Mouse (Mus musculus): Measurements from ENCODE around the gene Mettl23. TPM values are rescaled to one million over a fixed set of nuclear protein-coding genes. Genes with fewer than 3 reads are reported as not detected.
A peak's percentile ranks its signal among the peaks of the same experiment; 100 is the strongest.

Gene Mettl23
- polyA plus RNA-seq, 1 experiment from 2014 or later: 58.9 TPM

DNA sequence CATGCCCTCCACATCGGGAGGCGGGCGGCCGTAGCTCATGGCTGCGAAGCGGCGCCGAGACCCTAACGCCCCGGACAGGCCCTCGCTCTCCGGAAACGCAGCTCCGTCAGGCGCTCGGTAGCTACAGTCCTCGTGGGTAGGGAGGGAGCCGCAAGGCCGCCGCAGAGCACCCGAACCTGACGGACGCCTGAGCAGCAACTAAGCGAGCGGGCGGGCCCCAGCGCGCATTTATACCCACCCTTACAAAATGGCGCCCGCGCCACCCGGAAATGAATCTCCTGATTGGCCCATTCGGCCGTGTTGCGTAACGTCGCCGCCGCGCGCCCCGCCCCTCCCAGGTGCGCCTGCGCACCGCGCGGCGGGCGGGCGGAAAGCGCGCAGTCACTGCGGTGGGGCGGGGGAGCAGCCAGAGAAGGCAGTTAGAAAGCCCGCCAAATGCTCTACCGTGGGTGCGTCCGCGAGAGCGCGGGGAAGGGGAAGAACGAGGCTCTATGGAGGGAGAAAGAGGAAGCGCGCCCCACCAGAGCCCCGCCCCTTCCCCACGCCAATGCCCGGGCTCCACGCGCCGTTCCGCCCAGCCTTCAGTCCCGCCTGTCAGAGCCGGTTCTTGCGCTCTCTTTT, 9.9 kb downstream of the Mettl23 start, which contains the start of gene Srsf2:
Gene Srsf2, minus strand, starts transcription at position 204 of the 621 bp plus-strand sequence.
- Histone ChIP-seq H3K4me3 (peak within 1 kb of the TSS; percentile 98), H3K27ac (peak within 1 kb of the TSS; percentile 99), H3K36me3 (peaks cover 40% of the 10 kb centered on the region), H3K9me3 (no peaks in the 10 kb centered on the region), H3K27me3 (ENCODE audit: insufficient read depth, poor library complexity, severe bottlenecking) (no peaks in the 10 kb centered on the region), H3K4me1 (peaks cover 19% of the 10 kb centered on the region)
- DNase-seq (ENCODE audit: low spot score): peak; percentile 98
- under 1% methylated on average over 71 of the region's 74 CpGs for WGBS

GRCm38 (mm10) chr11:116853512-116853928, 10.4 kb downstream of the Mettl23 start:
- H3K4me3 ChIP-seq: peak overlapping the region; percentile 98
- H3K4me1 ChIP-seq: peaks cover 19% of the 10 kb centered on the region
- H3K27ac ChIP-seq: peak overlapping the region; percentile 99
- H3K36me3 ChIP-seq: peaks cover 40% of the 10 kb centered on the region
- H3K27me3 ChIP-seq (ENCODE audit: insufficient read depth, poor library complexity, severe bottlenecking): no peaks in the 10 kb centered on the region
- peak; percentile 98 for DNase-seq (ENCODE audit: low spot score)
- H3K9me3 ChIP-seq: no peaks in the 10 kb centered on the region
- WGBS: under 1% methylated on average over 36 of the region's 36 CpGs

GRCm38 (mm10) chr11:116854279-116854678, 11.2 kb downstream of the Mettl23 start:
- 33% methylated on average over 10 of the region's 10 CpGs for WGBS
- Histone ChIP-seq H3K27ac (peak overlapping the region; percentile 99; the same call in 1 of the 2 replicates), H3K4me1 (peaks cover 19% of the 10 kb centered on the region), H3K4me3 (peak overlapping the region; percentile 98), H3K9me3 (no peaks in the 10 kb centered on the region), H3K36me3 (peaks cover 39% of the 10 kb centered on the region), H3K27me3 (ENCODE audit: insufficient read depth, poor library complexity, severe bottlenecking) (no peaks in the 10 kb centered on the region)
- no peak for DNase-seq (ENCODE audit: low spot score)

- 0 out of 2 replicates have a peak overlapping the region, but pooled peaks have one; percentile 52 for H3K27ac ChIP-seq
- 32% methylated on average over 12 of the region's 12 CpGs for WGBS
- no peak overlapping the region for H3K4me3 ChIP-seq
- DNase-seq (ENCODE audit: low spot score): no peak
- H3K9me3 ChIP-seq: no peaks in the 10 kb centered on the region
- no peaks in the 10 kb centered on the region for H3K27me3 ChIP-seq (ENCODE audit: insufficient read depth, poor library complexity, severe bottlenecking)
- H3K4me1 ChIP-seq: peaks cover 19% of the 10 kb centered on the region
- peaks cover 41% of the 10 kb centered on the region for H3K36me3 ChIP-seq
These were observed 14.2 kb downstream of the Mettl23 start for GRCm38 (mm10) chr11:116857183-116857850.

- H3K4me1 ChIP-seq: peaks cover 39% of the 10 kb centered on the region
- H3K36me3 ChIP-seq: peaks cover 77% of the 10 kb centered on the region
- DNase-seq (ENCODE audit: low spot score): peak; percentile 78
- 28% methylated on average over 10 of the region's 10 CpGs for WGBS
- no peaks in the 10 kb centered on the region for H3K9me3 ChIP-seq
- H3K4me3 ChIP-seq: no peak overlapping the region
- peak overlapping the region; percentile 79 for H3K27ac ChIP-seq
- H3K27me3 ChIP-seq (ENCODE audit: insufficient read depth, poor library complexity, severe bottlenecking): no peaks in the 10 kb centered on the region
These were observed 21.4 kb downstream of the Mettl23 start for GRCm38 (mm10) chr11:116864444-116864843.

DNA sequence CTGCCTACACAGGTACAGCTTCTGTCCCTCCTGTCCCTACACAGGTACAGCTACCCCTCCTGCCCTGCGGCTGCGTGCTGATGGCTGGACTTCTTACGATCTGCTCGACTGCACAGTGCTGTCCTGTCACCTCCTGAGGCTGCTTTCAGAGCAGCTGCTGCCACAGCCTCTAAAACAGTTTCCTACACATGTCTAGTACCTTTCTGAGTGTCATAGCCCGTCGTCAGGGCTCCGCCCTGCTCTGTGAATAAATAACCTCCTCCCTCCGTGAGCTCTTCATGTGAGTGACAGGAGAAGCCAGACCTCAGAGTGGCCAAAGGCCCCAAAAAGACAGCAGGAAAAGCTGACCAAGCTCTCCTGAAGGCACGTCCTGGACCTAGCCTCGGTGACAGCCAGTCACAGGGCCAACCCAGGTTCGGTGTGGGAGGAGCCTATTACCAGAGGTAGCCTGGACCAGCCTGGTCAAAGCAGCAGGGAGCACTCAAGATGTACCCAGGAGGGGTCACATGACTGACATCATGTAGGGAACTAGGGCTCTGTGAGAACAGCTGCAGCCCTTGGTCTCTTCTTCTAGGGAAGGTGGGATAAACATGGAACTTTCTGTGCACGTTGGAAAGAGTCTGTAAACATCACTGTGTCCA, 23.0 kb downstream of the Mettl23 start:
- H3K4me3 ChIP-seq: no peak overlapping the region
- DNase-seq (ENCODE audit: low spot score): no peak
- no peaks in the 10 kb centered on the region for H3K27me3 ChIP-seq (ENCODE audit: insufficient read depth, poor library complexity, severe bottlenecking)
- peaks cover 41% of the 10 kb centered on the region for H3K4me1 ChIP-seq
- no peaks in the 10 kb centered on the region for H3K9me3 ChIP-seq
- no peak overlapping the region for H3K27ac ChIP-seq
- peaks cover 68% of the 10 kb centered on the region for H3K36me3 ChIP-seq
- WGBS: 75% methylated on average over 12 of the region's 12 CpGs

DNA sequence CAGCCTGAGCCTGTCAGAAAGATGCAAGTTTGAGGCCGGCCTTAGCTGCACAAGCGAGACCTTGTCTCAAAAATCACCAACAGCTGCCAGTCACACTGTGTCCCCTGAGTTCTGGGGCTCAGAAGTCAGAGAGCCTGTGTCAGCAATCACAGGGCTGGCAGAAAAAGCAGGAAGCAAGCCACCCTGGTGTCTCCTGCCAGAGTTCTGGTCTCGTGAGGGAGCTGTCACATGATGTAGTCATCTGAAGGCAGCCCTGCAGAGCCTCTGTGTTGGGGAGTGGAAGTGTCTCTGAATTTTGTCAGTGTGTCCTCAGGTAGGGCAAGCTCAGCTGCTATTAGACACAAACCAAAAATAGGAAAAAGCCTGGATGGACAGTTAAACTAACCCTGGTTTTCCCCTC, 25.1 kb downstream of the Mettl23 start:
- peak overlapping the region; percentile 42; the same call in 1 of the 2 replicates for H3K27ac ChIP-seq
- DNase-seq (ENCODE audit: low spot score): no peak

GRCm38 (mm10) chr11:116869223-116869622, 26.1 kb downstream of the Mettl23 start:
- no peak overlapping the region for H3K27ac ChIP-seq
- no peaks in the 10 kb centered on the region for H3K27me3 ChIP-seq (ENCODE audit: insufficient read depth, poor library complexity, severe bottlenecking)
- 75% methylated on average over 8 of the region's 8 CpGs for WGBS
- no peak overlapping the region for H3K4me3 ChIP-seq
- H3K4me1 ChIP-seq: peaks cover 32% of the 10 kb centered on the region
- no peak for DNase-seq (ENCODE audit: low spot score)
- H3K9me3 ChIP-seq: no peaks in the 10 kb centered on the region
- H3K36me3 ChIP-seq: peaks cover 68% of the 10 kb centered on the region

More for the DNA sequence above, 25.1 kb downstream of the Mettl23 start:
- no peak overlapping the region for H3K4me3 ChIP-seq
- H3K36me3 ChIP-seq: peaks cover 67% of the 10 kb centered on the region
- no peaks in the 10 kb centered on the region for H3K9me3 ChIP-seq
- H3K27me3 ChIP-seq (ENCODE audit: insufficient read depth, poor library complexity, severe bottlenecking): no peaks in the 10 kb centered on the region
- 63% methylated on average over 3 of the region's 3 CpGs for WGBS
- H3K4me1 ChIP-seq: peaks cover 41% of the 10 kb centered on the region

- H3K4me3 ChIP-seq: no peak overlapping the region
- no peaks in the 10 kb centered on the region for H3K27me3 ChIP-seq (ENCODE audit: insufficient read depth, poor library complexity, severe bottlenecking)
- H3K27ac ChIP-seq: no peak overlapping the region
- 76% methylated on average over 4 of the region's 4 CpGs for WGBS
- H3K9me3 ChIP-seq: no peaks in the 10 kb centered on the region
- H3K4me1 ChIP-seq: peaks cover 28% of the 10 kb centered on the region
- peaks cover 70% of the 10 kb centered on the region for H3K36me3 ChIP-seq
- DNase-seq (ENCODE audit: low spot score): no peak
These were observed 26.6 kb downstream of the Mettl23 start for GRCm38 (mm10) chr11:116869641-116870040.

- peaks cover 61% of the 10 kb centered on the region for H3K36me3 ChIP-seq
These were observed 28.5 kb downstream of the Mettl23 start for GRCm38 (mm10) chr11:116871538-116871937.

DNA sequence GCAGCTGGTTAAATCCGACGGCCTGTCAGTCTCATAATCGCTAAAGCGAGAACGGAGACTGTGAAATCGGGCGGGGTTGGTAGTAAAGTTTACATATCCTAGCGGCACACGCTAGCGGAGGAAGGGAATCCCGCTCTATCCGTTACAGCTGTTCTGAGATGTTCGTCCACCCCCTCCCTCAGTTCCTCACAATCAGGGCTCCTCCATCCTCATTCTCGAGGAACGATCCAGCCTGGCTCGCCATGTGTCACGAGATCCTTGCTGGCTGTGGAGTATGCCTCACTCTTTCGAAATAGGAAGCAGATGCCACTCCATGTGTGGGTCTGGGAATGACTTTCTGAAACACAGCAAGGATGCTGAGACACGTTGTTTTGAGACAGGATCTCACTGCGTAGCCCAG, 30.9 kb downstream of the Mettl23 start:
- H3K4me3 ChIP-seq: no peak overlapping the region
- no peak for DNase-seq (ENCODE audit: low spot score)
- H3K4me1 ChIP-seq: peaks cover 7% of the 10 kb centered on the region; the same call in 1 of the 2 replicates
- no peak overlapping the region for H3K27ac ChIP-seq
- WGBS: 91% methylated on average over 20 of the region's 20 CpGs
- H3K36me3 ChIP-seq: peaks cover 46% of the 10 kb centered on the region
- no peaks in the 10 kb centered on the region for H3K27me3 ChIP-seq (ENCODE audit: insufficient read depth, poor library complexity, severe bottlenecking)
- H3K9me3 ChIP-seq: no peaks in the 10 kb centered on the region

More at GRCm38 (mm10) chr11:116871538-116871937, 28.5 kb downstream of the Mettl23 start:
- 92% methylated on average over 9 of the region's 9 CpGs for WGBS
- Histone ChIP-seq H3K4me3 (no peak overlapping the region), H3K27ac (no peak overlapping the region), H3K4me1 (peaks cover 11% of the 10 kb centered on the region; the same call in 1 of the 2 replicates), H3K27me3 (ENCODE audit: insufficient read depth, poor library complexity, severe bottlenecking) (no peaks in the 10 kb centered on the region), H3K9me3 (no peaks in the 10 kb centered on the region)
- DNase-seq (ENCODE audit: low spot score): no peak

- Histone ChIP-seq H3K9me3 (no peaks in the 10 kb centered on the region), H3K4me1 (0 out of 2 replicates have a peak, but pooled peaks cover 5% of the 10 kb centered on the region), H3K27ac (no peak overlapping the region), H3K27me3 (ENCODE audit: insufficient read depth, poor library complexity, severe bottlenecking) (no peaks in the 10 kb centered on the region), H3K4me3 (no peak overlapping the region), H3K36me3 (peaks cover 15% of the 10 kb centered on the region)
- 94% methylated on average over 8 of the region's 8 CpGs for WGBS
- no peak for DNase-seq (ENCODE audit: low spot score)
These were observed 35.4 kb downstream of the Mettl23 start for GRCm38 (mm10) chr11:116878454-116878853.

GRCm38 (mm10) chr11:116880839-116881238, 37.8 kb downstream of the Mettl23 start:
- no peak for DNase-seq (ENCODE audit: low spot score)
- 75% methylated on average over 7 of the region's 7 CpGs for WGBS
- no peak overlapping the region for H3K27ac ChIP-seq
- peaks cover 10% of the 10 kb centered on the region for H3K4me1 ChIP-seq
- H3K9me3 ChIP-seq: no peaks in the 10 kb centered on the region
- H3K36me3 ChIP-seq: no peaks in the 10 kb centered on the region
- H3K27me3 ChIP-seq (ENCODE audit: insufficient read depth, poor library complexity, severe bottlenecking): peaks cover 11% of the 10 kb centered on the region
- no peak overlapping the region for H3K4me3 ChIP-seq
